Mouse (Mus musculus) cerebellum, adult 2 months (tissue): ENCODE measurements around the gene Gpc6. TPM values are rescaled to one million over a fixed set of nuclear protein-coding genes. Genes with fewer than 3 reads are reported as not detected.

Source experiments
- DNase-seq, 2 experiments: peaks; one replicate each; pipeline ENCODE4 v3.0.0; 2021
- H3K27ac ChIP-seq: fragments of 200-500 bp; 2 replicates; pipeline ENCODE4 v1.5.1; 2012; ENCODE audit warnings: low read length, control low read depth, inconsistent platforms; ENCODE audit not compliant: insufficient read depth
- H3K27me3 ChIP-seq: fragments of 200-500 bp; 2 replicates; pipeline ENCODE4 v1.6.1; 2012; ENCODE audit warnings: inconsistent platforms, mild to moderate bottlenecking, low read length, moderate library complexity; ENCODE audit not compliant: control insufficient read depth, insufficient read depth
- H3K4me1 ChIP-seq: fragments of 200-500 bp; 2 replicates; pipeline ENCODE4 v1.6.1; 2011; ENCODE audit warnings: low read length; ENCODE audit not compliant: control insufficient read depth, insufficient read depth
- H3K4me3 ChIP-seq: fragments of 200-500 bp; replicated peaks from 2 replicates; pipeline ENCODE3; 2011; ENCODE audit warnings: mild to moderate bottlenecking, low read depth, low read length, control low read depth; ENCODE audit not compliant: insufficient read depth
- CTCF ChIP-seq: fragments of 200-500 bp; IDR thresholded peaks from 2 replicates; pipeline ENCODE4 v1.5.1; 2011; ENCODE audit warnings: low read depth, mild to moderate bottlenecking, control low read depth, low read length, moderate library complexity, borderline replicate concordance; ENCODE audit not compliant: insufficient read depth
- POLR2A ChIP-seq: fragments of 200-500 bp; IDR thresholded peaks from 2 replicates; pipeline ENCODE4 v1.6.1; 2011; ENCODE audit warnings: low read length, control low read depth, borderline replicate concordance; ENCODE audit not compliant: insufficient read depth
- WGBS: fragments of 180-500 bp; shearing (Covaris S2); methylation state at CpG from one replicate; pipeline ENCODE4 v1.1.7; 2018; 5-methylcytosine and 5-hydroxymethylcytosine counted together
- polyA plus RNA-seq: library from polyadenylated mRNA; depleted of rRNA; stranded (reverse); fragments of >200 nt; gene quantifications from 2 replicates; pipeline ENCODE4 v1.2.3, GENCODE M21; 2012

Gene Gpc6
- polyA plus RNA-seq, 1 experiment, result 5.3 TPM

- Histone ChIP-seq H3K4me1 (no peaks in the 10 kb centered on the region), H3K27ac (no peak overlapping the region), H3K27me3 (no peaks in the 10 kb centered on the region), H3K4me3 (no peak overlapping the region)
- no peak for DNase-seq
- TF ChIP-seq POLR2A (no peak), CTCF (no peak)
- 74% methylated on average over 5 of the region's 5 CpGs for WGBS
These were observed 565.4 kb downstream of the Gpc6 start for GRCm38 (mm10) chr14:117490469-117490868.

- no peak overlapping the region for H3K27ac ChIP-seq
- TF ChIP-seq POLR2A (no peak), CTCF (no peak)
- no peak for DNase-seq
- H3K27me3 ChIP-seq, result no peaks in the 10 kb centered on the region
- WGBS, result 62% methylated on average over 3 of the region's 3 CpGs
- no peaks in the 10 kb centered on the region for H3K4me1 ChIP-seq
- H3K4me3 ChIP-seq, result no peak overlapping the region
These were observed 570.0 kb downstream of the Gpc6 start for GRCm38 (mm10) chr14:117495118-117495517.

GRCm38 (mm10) chr14:117498785-117499184 lies 573.7 kb downstream of the Gpc6 start:
- no peaks in the 10 kb centered on the region for H3K4me1 ChIP-seq
- TF ChIP-seq POLR2A (no peak), CTCF (no peak)
- no peak for DNase-seq
- H3K4me3 ChIP-seq, result no peak overlapping the region
- no peak overlapping the region for H3K27ac ChIP-seq
- H3K27me3 ChIP-seq, result no peaks in the 10 kb centered on the region
- WGBS, result 63% methylated on average over 6 of the region's 6 CpGs

- H3K27me3 ChIP-seq, result no peaks in the 10 kb centered on the region
- no peak overlapping the region for H3K27ac ChIP-seq
- no peak for TF ChIP-seq CTCF
- TF ChIP-seq POLR2A, result no peak
- no peaks in the 10 kb centered on the region for H3K4me1 ChIP-seq
- DNase-seq, result no peak
- WGBS, result 58% methylated on average over 4 of the region's 4 CpGs
- no peak overlapping the region for H3K4me3 ChIP-seq
These were observed 574.2 kb downstream of the Gpc6 start for GRCm38 (mm10) chr14:117499354-117499753.

DNA sequence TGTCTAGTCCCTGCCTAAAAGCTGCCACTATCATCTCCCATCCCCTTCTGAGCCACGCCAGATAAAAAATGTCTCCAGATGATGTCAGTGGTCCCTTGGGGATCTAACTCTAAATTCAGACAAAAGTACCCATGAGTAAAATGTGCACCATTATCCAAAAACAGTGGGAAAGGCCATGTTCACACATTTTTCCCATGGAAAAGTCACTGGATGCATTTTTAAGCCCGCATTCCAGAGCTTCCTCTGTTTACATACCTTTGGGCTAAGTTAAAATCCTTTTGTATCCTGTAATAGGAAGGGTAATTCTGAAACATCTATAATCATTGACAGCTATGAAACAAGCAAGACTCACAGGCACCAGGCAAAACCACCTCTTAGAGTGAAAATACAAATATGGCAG lies 589.7 kb downstream of the Gpc6 start:
- Histone ChIP-seq H3K4me3 (no peak overlapping the region), H3K27ac (no peak overlapping the region), H3K27me3 (no peaks in the 10 kb centered on the region), H3K4me1 (no peaks in the 10 kb centered on the region)
- no peak for DNase-seq
- TF ChIP-seq CTCF, result no peak
- TF ChIP-seq POLR2A, result no peak
- 75% methylated on average over 2 of the region's 2 CpGs for WGBS

- WGBS, result 23% methylated on average over 8 of the region's 8 CpGs
- TF ChIP-seq POLR2A (no peak), CTCF (no peak)
These were observed 594.5 kb downstream of the Gpc6 start for GRCm38 (mm10) chr14:117519574-117519973.

GRCm38 (mm10) chr14:117520706-117521105 lies 595.6 kb downstream of the Gpc6 start:
- no peak for DNase-seq
- Histone ChIP-seq H3K4me3 (no peak overlapping the region), H3K27me3 (no peaks in the 10 kb centered on the region), H3K27ac (no peak overlapping the region), H3K4me1 (no peaks in the 10 kb centered on the region)
- WGBS, result 94% methylated on average over 2 of the region's 2 CpGs
- TF ChIP-seq POLR2A, result no peak
- no peak for TF ChIP-seq CTCF

More at GRCm38 (mm10) chr14:117519574-117519973, 594.5 kb downstream of the Gpc6 start:
- H3K4me3 ChIP-seq, result no peak overlapping the region
- no peak for DNase-seq
- no peak overlapping the region for H3K27ac ChIP-seq
- H3K27me3 ChIP-seq, result no peaks in the 10 kb centered on the region
- no peaks in the 10 kb centered on the region for H3K4me1 ChIP-seq

DNA sequence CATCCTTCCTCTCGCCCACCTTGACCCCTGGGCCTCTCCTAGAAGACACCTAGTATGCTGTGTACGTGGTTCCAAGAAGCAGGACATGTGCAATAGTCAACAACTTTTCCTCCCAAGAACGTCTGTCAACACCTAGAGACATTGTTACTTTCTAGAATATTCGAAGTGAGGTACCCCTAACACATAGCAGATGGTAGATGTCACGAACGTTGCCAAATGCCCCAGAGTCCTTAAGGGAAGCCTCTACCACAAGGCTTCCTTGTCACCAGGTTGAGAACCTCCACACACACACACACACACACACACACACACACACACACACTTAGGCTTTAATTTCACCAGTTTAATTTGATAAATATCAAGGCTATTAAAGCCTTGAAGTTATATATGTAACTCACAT lies 600.0 kb downstream of the Gpc6 start:
- Histone ChIP-seq H3K4me1 (no peaks in the 10 kb centered on the region), H3K27ac (no peak overlapping the region), H3K4me3 (no peak overlapping the region), H3K27me3 (no peaks in the 10 kb centered on the region)
- WGBS, result 79% methylated on average over 6 of the region's 6 CpGs
- TF ChIP-seq CTCF (no peak), POLR2A (no peak)
- DNase-seq, result no peak

GRCm38 (mm10) chr14:117527053-117527452 lies 601.9 kb downstream of the Gpc6 start:
- no peak overlapping the region for H3K4me3 ChIP-seq
- no peaks in the 10 kb centered on the region for H3K27me3 ChIP-seq
- no peaks in the 10 kb centered on the region for H3K4me1 ChIP-seq
- 92% methylated on average over 7 of the region's 7 CpGs for WGBS
- H3K27ac ChIP-seq, result no peak overlapping the region
- no peak for DNase-seq
- TF ChIP-seq POLR2A, result no peak
- no peak for TF ChIP-seq CTCF
